8 mouse cellular contexts compared by ENCODE assay signal in the genomic region with DNA sequence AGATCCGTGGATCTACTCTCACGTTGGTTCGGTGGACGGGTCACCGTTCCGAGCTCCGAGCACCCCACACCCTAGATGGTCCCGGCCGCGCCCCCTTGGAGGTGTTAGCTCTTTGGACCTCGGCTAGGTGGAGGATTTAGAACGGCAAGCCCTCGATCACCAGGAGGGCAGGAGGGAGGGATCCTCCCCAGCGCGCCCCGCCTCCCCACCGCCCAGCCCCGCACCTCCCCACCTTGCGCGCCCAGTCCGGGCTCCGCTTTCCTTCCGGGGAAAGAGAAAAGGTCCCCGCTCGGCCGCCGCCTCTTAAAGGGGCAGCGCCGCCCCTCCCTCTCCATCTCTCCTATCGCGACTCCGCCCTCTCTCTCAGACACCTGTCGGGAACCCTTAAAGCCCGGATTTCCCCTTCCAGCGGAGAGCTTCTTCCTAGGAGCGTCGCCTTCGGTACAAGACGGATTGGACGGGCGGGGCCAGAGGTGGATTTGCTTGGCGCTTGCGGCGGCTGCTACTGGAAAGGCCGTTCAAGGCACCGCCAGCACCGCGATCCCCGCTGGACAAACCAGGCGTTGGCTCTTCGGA. TPM values are rescaled to one million over a fixed set of nuclear protein-coding genes. Genes with fewer than 3 reads are reported as not detected.
DNase-seq lines count a peak whose midpoint lies in the region; ATAC-seq and TF ChIP-seq lines count a peak whose summit lies in the region.

Itga3 (minus strand) TSS at position 266 of the 576 bp plus-strand sequence.

- peaks cover 48% of the 10 kb centered on the region for H3K4me1 ChIP-seq in embryonic facial prominence, embryonic 15.5 days
- H3K4me1 ChIP-seq in heart, embryonic 14.5 days (ENCODE audit: control insufficient read depth in 2 of 2, insufficient read depth in 2 of 2, low read length in 2 of 2): peaks cover 44 to 75% of the 10 kb centered on the region in 2 experiments
- H3K4me1 ChIP-seq in liver, adult 2 months (ENCODE audit: control insufficient read depth, insufficient read depth, low read length): peaks cover 6% of the 10 kb centered on the region; the same call in 1 of the 2 replicates

- TF ChIP-seq CTCF in liver, adult 2 months (IDR thresholded peaks at IDR 0.05; ENCODE audit: low read depth, low read length): no peak

- peak; percentile 31 for DNase-seq in 3T3-L1 (ENCODE audit: low read depth, low spot score)
- DNase-seq in adrenal gland, postnatal 25 days: peak; percentile 85
- DNase-seq in kidney, postnatal 10 days: peak; percentile 90
- DNase-seq in liver, adult 2 months (ENCODE audit: extremely low read depth, low read depth, low spot score): peak; percentile 71
- peak; percentile 74 for DNase-seq in neural tube, embryonic 10.5 days (ENCODE audit: extremely low spot score, low spot score)
- DNase-seq in thymus, adult 18-20 months: peak; percentile 30 to 36

- peak; percentile 73 for ATAC-seq in embryonic facial prominence, embryonic 15.5 days (ENCODE audit: insufficient number of reproducible peaks, low FRiP score, low TSS enrichment, low read depth)
- ATAC-seq in heart, embryonic 14.5 days (ENCODE audit: insufficient number of reproducible peaks, insufficient read depth, low FRiP score, low read depth): peak; percentile 57

- 0 out of 2 replicates have a peak, but pooled peaks have one; percentile 14 for TF ChIP-seq POLR2A in liver, adult 2 months (IDR thresholded peaks at IDR 0.05; ENCODE audit: extremely low read depth, insufficient read depth, low read length)

- peak within 1 kb of the TSS; percentile 98 for H3K4me2 ChIP-seq in embryonic facial prominence, embryonic 15.5 days (replicated peaks)
- peak within 1 kb of the TSS; percentile 78 for H3K4me2 ChIP-seq in heart, embryonic 14.5 days (ENCODE audit: low read length)

- H3K27ac ChIP-seq in embryonic facial prominence, embryonic 15.5 days (replicated peaks): peak within 1 kb of the TSS; percentile 65
- peak within 1 kb of the TSS; percentile 67 to 83 for H3K27ac ChIP-seq in heart, embryonic 14.5 days (replicated peaks in 1 of 2; ENCODE audit: control insufficient read depth in 1 of 2, insufficient read depth in 1 of 2, low read depth in 2 of 2, low read length in 2 of 2)
- peak within 1 kb of the TSS; percentile 62 for H3K27ac ChIP-seq in liver, adult 2 months (replicated peaks; ENCODE audit: insufficient read depth, low read depth, low read length)

- H3K9me3 ChIP-seq in embryonic facial prominence, embryonic 15.5 days (replicated peaks): no peaks in the 10 kb centered on the region
- no peaks in the 10 kb centered on the region for H3K9me3 ChIP-seq in heart, embryonic 14.5 days (ENCODE audit: control insufficient read depth, low read length)

- H3K27me3 ChIP-seq in embryonic facial prominence, embryonic 15.5 days: peaks cover 34% of the 10 kb centered on the region
- H3K27me3 ChIP-seq in heart, embryonic 14.5 days (ENCODE audit: control insufficient read depth, insufficient read depth, low read length): no peaks in the 10 kb centered on the region
- no peaks in the 10 kb centered on the region for H3K27me3 ChIP-seq in liver, adult 2 months (ENCODE audit: control insufficient read depth, insufficient read depth, low read length)

- H3K79me2 ChIP-seq in liver, adult 2 months (ENCODE audit: control insufficient read depth, insufficient read depth, low read length): no peaks in the 10 kb centered on the region

- peak within 1 kb of the TSS; percentile 60 for H3K4me3 ChIP-seq in embryonic facial prominence, embryonic 15.5 days (replicated peaks)
- H3K4me3 ChIP-seq in heart, embryonic 14.5 days (ENCODE audit: control insufficient read depth in 1 of 2, insufficient read depth in 1 of 2, low read depth in 1 of 2, low read length in 2 of 2): peak within 1 kb of the TSS; percentile 63 to 78
- H3K4me3 ChIP-seq in liver, adult 2 months (ENCODE audit: insufficient read depth, low read depth, low read length): peak within 1 kb of the TSS; percentile 64

- no peaks in the 10 kb centered on the region for H3K36me3 ChIP-seq in embryonic facial prominence, embryonic 15.5 days
- H3K36me3 ChIP-seq in heart, embryonic 14.5 days (ENCODE audit: control insufficient read depth, insufficient read depth, low read length): no peaks in the 10 kb centered on the region
- H3K36me3 ChIP-seq in liver, adult 2 months (ENCODE audit: control insufficient read depth, insufficient read depth, low read length): no peaks in the 10 kb centered on the region

- H3K9ac ChIP-seq in embryonic facial prominence, embryonic 15.5 days: peak within 1 kb of the TSS; percentile 55
- H3K9ac ChIP-seq in heart, embryonic 14.5 days (ENCODE audit: low read length): peak within 1 kb of the TSS; percentile 81
- peak within 1 kb of the TSS; percentile 66 for H3K9ac ChIP-seq in liver, adult 2 months (ENCODE audit: low read depth, low read length)

- WGBS in embryonic facial prominence, embryonic 15.5 days: under 1% methylated on average over 51 of the region's 51 CpGs
- under 1% methylated on average over 47 of the region's 51 CpGs for WGBS in heart, embryonic 14.5 days
- WGBS in liver, adult 2 months: 1% methylated on average over 49 of the region's 51 CpGs

RNA-seq across cellular contexts. Expression of gene Itga3, which starts in this region (rescaled TPM):
- total RNA-seq in adrenal gland, postnatal 25 days (2021): 36.8 and 40.7 TPM in 2 replicates
- 9.5 and 11.3 TPM in 2 replicates for polyA plus RNA-seq in embryonic facial prominence, embryonic 15.5 days (2015; fragmentation: Nextera tagmentation; extraction: Ambion mirVana)
- polyA plus RNA-seq in heart, embryonic 14.5 days (2014; fragmentation: Nextera tagmentation; extraction: Ambion mirVana): 9.4 TPM in 2 replicates
- total RNA-seq in liver, adult 2 months (2014; rRNA removed): 2.6 and 4.9 TPM in 2 replicates
- polyA plus RNA-seq in liver, adult 2 months (2012; rRNA removed): 5.7 and 10.0 TPM in 2 replicates

Comparison
In these comparisons a context has a peak if more than half of its experiments do, and no peak if none do; other contexts are left out.
1. Peak in every context shown above with its lines: DNase-seq, ATAC-seq, H3K4me3 ChIP-seq and H3K27ac ChIP-seq.
2. DNase-seq: peak in every context shown above with its lines; median percentile 90 in kidney, postnatal 10 days; 85 in adrenal gland, postnatal 25 days; 74 in neural tube, embryonic 10.5 days; 71 in liver, adult 2 months; 33 in thymus, adult 18-20 months; 31 in 3T3-L1.